Mouse (Mus musculus): ENCODE results near the gene Cpa4.

DNA sequence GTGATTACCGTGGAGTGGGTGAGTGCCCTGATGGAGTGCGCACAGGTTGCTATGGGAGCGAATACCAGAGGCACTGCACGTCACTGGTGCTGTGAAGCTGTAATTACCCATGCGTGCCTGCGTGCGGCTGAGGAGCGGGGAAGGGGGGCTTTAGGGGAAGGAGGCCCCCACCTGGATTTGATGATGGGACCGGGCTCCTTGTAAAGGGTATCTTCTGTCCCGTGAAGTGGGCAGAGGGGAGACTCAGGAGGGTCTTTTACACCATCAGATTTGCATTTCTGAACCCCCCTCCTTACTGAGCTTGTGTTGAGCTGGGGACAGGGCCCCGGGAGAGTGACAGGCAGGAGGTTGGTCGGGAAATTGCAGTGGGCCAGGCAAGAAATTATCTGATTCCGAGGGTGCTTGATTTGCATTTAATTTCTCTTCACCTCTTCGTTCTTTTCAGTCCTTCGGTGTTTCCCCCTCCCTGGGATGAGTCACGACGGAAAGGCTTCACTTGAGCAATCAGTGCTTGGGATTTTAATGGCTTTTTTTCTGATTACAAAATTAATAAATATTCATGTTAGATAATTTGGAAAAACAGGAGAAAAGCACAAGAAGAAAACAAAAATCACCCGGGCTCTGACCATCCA lies 49.9 kb downstream of the Cpa4 start:
- TF ChIP-seq POLR2A (IDR thresholded peaks at IDR 0.05; ENCODE audit: extremely low read depth, insufficient read depth, low read length): peak; percentile 40; the same call in 1 of the 2 replicates
- TF ChIP-seq CTCF (IDR thresholded peaks at IDR 0.05; ENCODE audit: extremely low read depth, insufficient read depth, low read length): no peak
